Mouse (Mus musculus) layer of hippocampus, postnatal 36 days (tissue): ENCODE results near the gene Iqsec2. TPM values are rescaled to one million over a fixed set of nuclear protein-coding genes. Genes with fewer than 3 reads are reported as not detected.
A peak's percentile ranks its signal among the peaks of the same experiment; 100 is the strongest.

Source experiments
- DNase-seq, 2 experiments: peaks; one replicate each; pipeline ENCODE4 v3.0.0; 2022
- total RNA-seq, 2 experiments: library from RNA; stranded (reverse); gene quantifications; 2 replicates each; pipeline ENCODE4 v1.2.3; 2021

Iqsec2 gene
- total RNA-seq, 2 experiments from 2014 or later = 157 to 165 TPM

DNA sequence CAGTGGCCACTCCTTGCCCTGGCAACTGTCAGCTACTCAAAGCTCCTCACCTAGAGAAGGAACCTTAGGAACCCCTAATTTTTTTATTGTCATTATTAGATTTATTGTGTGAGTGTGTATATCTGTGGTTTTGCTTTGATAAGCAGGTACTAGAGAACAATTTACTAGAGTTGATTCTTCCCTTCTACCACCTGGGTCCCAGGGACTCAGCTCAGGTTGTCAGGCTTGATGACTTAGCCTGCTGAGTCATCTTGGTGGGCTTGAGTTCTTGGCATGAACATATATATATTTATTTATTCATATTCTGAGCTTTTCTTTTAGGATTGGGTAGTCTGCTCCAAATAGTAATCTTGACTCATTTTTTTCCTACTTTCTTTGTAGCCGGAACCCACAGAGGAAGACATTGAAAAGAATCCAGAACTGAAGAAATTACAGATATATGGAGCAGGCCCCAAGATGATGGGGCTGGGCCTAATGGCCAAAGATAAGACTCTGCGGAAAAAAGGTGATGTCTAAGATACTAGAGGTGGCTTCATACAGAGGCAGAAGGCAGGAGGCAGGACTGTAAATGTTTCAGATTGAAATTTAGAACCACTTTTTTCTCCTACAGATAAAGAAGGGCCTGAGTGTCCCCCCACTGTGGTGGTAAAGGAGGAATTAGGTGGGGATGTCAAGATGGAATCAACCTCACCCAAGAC is 100.6 kb downstream of the Iqsec2 start:
- DNase-seq = no peak

DNA sequence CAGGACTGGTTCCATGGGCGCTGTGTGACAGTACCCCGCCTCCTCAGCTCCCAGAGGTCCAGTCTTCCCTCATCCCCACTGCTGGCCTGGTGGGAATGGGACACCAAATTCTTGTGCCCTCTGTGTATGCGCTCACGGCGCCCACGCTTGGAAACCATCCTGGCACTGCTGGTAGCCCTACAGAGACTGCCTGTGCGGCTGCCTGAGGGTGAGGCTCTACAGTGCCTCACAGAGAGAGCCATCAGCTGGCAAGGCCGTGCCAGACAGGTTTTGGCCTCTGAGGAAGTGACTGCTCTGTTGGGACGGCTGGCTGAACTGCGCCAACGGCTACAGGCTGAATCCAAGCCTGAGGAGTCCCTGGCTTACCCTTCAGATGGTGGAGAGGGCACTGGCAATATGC is 127.1 kb downstream of the Iqsec2 start:
- peak; percentile 9 to 12 for DNase-seq

Other genes starting within 250 kb of the Iqsec2 start
- gene Hsd17b10, start 142.4 kb upstream of the Iqsec2 start, total RNA-seq = 10 to 100 TPM; 48.0 to 49.4 TPM
- under 1 TPM in 1 of 2 experiments, not detected in 1; 0.67 TPM for gene Ribc1, start 128.0 kb upstream of the Iqsec2 start, total RNA-seq
- gene Smc1a, start 127.8 kb upstream of the Iqsec2 start, total RNA-seq = 10 to 100 TPM; 49.0 to 54.6 TPM
- gene Kdm5c, start 88.8 kb downstream of the Iqsec2 start, total RNA-seq = 10 to 100 TPM; 54.2 to 62.3 TPM
- 10 to 100 TPM; 53.0 to 53.1 TPM for gene Kantr, start 183.2 kb downstream of the Iqsec2 start, total RNA-seq
- 100 to 1,000 TPM; 104 to 126 TPM for gene Tspyl2, start 198.2 kb downstream of the Iqsec2 start, total RNA-seq
- 10 to 100 TPM; 14.0 to 14.9 TPM for gene Gpr173, start 224.4 kb downstream of the Iqsec2 start, total RNA-seq